Mouse (Mus musculus) left cerebral cortex, postnatal 14 days (tissue): Measurements from ENCODE around the gene Hypm. TPM values are rescaled to one million over a fixed set of nuclear protein-coding genes. Genes with fewer than 3 reads are reported as not detected.

ENCODE experiments used
- DNase-seq, 2 experiments: peaks; one replicate each; pipeline ENCODE4 v3.0.0; 2021 to 2022; ENCODE audit warnings: low spot score in 2 of 2, mixed read lengths in 1 of 2
- intact Hi-C: fragments of 180-260 bp; cut with DNase I; formaldehyde crosslinking; loops from one replicate; pipeline ENCODE4 v1.15.1; 2025
- long read RNA-seq, 2 experiments: library from polyadenylated mRNA; stranded (forward); transcript quantifications; one replicate each; pipeline ENCODE4 v2.0.0; 2021
- total RNA-seq, 2 experiments: library from RNA; stranded (reverse); gene quantifications; 2 replicates each; pipeline ENCODE4 v1.2.3; 2021

The Hypm gene
- total RNA-seq: not detected
- long read RNA-seq, experiment 1: 0 reads
- long read RNA-seq, experiment 2: 0 reads

DNA sequence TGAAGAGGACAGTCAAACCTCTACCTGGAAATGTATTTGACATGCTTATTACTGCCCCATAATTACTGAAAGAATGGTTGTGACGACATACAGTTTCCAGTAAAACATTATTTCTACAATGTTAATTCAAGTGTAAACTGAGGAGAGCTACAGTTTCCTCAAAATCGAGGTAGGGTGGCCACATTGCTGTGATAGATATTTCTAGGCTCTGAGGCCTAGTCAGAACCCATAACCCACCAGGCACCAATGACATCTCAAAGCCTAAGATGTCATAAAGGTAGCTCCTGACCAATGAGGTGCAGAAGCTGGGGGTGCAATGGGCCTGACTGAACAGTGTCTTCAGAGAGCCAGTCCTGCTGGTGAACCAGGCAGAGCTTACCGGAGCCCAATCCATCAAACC, at the start of gene Hypm:
TSS of gene Hypm (plus strand) at position 301 of the 400 bp plus-strand sequence.
- no peak for DNase-seq

GRCm38 (mm10) chrX:9810101-9810500, 36.6 kb upstream of the Hypm start:
- DNase-seq: no peak
- intact Hi-C loops: no loop called here

More for the DNA sequence above, at the start of gene Hypm:
- intact Hi-C loops: no loop called here

DNA sequence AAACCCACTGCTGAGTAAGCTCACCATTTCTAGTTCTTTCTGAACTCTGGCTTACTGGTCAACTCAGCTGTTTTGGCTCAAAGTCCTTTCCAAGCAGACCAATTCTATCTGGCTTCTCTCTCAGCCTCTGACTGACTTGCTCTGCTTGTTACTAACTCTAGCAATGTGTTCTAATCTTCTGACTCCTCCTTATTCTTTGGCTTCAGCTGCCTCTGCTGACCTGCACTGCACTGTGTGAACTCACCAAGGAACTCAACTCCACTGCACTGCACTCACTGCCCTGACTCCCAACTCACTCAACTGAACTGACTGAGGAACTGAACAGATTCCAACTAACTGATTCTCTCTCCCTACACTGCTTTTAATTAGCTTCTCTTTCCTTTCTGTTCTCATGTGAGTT, 34.3 kb upstream of the Hypm start:
- DNase-seq: no peak
- intact Hi-C loops: no loop called here

DNA sequence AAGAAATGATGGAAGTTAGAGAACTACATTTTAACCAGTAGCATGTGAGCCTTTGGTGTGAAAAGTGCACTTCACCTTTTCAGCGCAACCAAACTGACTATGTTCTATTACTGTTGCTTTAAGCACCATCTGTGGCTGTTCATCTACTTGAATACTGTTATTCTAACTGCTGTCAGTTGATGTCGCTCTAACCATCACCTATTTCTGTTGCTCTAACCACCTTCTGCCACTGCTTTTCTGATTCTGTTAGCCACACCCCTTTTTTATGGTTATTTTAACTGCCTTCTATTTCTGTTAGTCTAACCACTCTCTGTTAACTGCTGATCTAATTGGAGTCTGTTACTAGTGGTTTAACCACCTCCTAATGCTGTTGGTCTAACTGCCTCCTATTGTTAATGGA, 11.9 kb upstream of the Hypm start:
- intact Hi-C loops: no loop called here
- no peak for DNase-seq

GRCm38 (mm10) chrX:9849403-9849802, 2.7 kb downstream of the Hypm start, which contains the start of gene H2al3:
Gene H2al3, plus strand, starts transcription at chrX:9849703.
- intact Hi-C loops: no loop called here
- no peak for DNase-seq

- intact Hi-C loops: no loop called here
- DNase-seq: no peak
These were observed 15.1 kb downstream of the Hypm start for GRCm38 (mm10) chrX:9861859-9862258.

- intact Hi-C loops: no loop called here
- no peak for DNase-seq
These were observed 28.8 kb downstream of the Hypm start for GRCm38 (mm10) chrX:9875519-9875918.

- DNase-seq: no peak
- intact Hi-C loops: no loop called here
These were observed 38.6 kb downstream of the Hypm start, which contains the start of gene Sytl5 for GRCm38 (mm10) chrX:9885322-9885721. Gene Sytl5, plus strand, starts transcription at chrX:9885622.

Other genes with a start within 250 kb of the Hypm start
- gene Dynlt3, start 183.9 kb upstream of the Hypm start, total RNA-seq: 100 to 1,000 TPM; 106 to 108 TPM
- gene H2al3, start 2.8 kb downstream of the Hypm start, total RNA-seq: not detected
- 1 to 10 TPM; 3.6 to 4.1 TPM for gene Sytl5, start 38.7 kb downstream of the Hypm start, total RNA-seq